Mouse (Mus musculus): ENCODE measurements around the gene Fam193b. TPM values are rescaled to one million over a fixed set of nuclear protein-coding genes. Genes with fewer than 3 reads are reported as not detected.
"Not testable (repeated sequence)": the region's sequence is repeated elsewhere in the genome, so short reads cannot be mapped to it uniquely, and the experiment has no call there.

Fam193b gene
- polyA plus RNA-seq, 1 experiment from 2014 or later, result 57.8 TPM

DNA sequence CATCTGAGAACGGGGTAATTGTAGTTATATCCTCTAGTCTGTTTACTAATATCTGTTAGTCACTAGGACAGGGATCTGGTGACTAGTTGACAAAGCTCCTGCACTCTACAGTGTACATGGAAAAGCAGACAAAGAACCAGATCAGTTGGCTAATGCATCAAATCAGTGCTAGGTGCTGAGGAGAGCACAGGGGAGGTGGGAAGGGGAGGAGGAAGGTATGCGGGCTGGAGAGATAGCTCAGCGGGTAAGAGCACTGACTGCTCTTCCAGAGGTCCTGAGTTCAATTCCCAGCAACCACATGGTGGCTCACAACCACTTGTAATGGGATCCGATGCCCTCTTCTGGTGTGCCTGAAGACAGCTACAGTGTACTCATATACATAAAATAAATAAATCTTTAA is 2.4 kb downstream of the Fam193b start:
- H3K27me3 ChIP-seq (ENCODE audit: poor library complexity, severe bottlenecking); H3K27ac ChIP-seq; H3K9me3 ChIP-seq; DNase-seq (ENCODE audit: extremely low spot score, low spot score); H3K4me3 ChIP-seq: not testable (repeated sequence)
- 94% methylated on average over 4 of the region's 4 CpGs for WGBS
- peaks cover 28% of the 10 kb centered on the region for H3K4me1 ChIP-seq
- peaks cover 57% of the 10 kb centered on the region for H3K36me3 ChIP-seq (replicated peaks)

DNA sequence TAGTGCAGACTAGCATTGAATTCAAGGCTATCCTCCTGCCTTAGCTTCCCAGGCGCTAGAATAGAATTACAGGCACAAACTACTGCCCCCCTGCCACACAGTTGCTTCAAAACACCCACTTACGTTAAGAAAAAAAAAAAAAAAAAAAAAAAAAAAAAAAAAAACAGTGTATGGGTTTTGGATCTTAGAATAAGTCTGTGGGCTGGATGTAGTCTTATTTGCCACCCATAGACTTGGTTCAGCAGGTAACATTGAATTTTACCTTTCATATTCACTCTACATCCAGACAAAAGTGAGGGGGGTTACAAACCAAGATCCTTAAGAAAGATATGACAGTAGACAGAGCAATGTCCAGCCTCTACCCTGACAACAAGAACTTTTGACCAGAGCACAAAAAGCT is 3.0 kb downstream of the Fam193b start:
- Histone ChIP-seq H3K36me3 (replicated peaks) (peaks cover 63% of the 10 kb centered on the region), H3K27me3 (ENCODE audit: poor library complexity, severe bottlenecking) (no peaks in the 10 kb centered on the region), H3K4me1 (peaks cover 28% of the 10 kb centered on the region), H3K27ac (no peak overlapping the region), H3K4me3 (no peak overlapping the region), H3K9me3 (no peaks in the 10 kb centered on the region)
- WGBS, result 85% methylated on average over 2 of the region's 2 CpGs
- no peak for DNase-seq (ENCODE audit: extremely low spot score, low spot score)

DNA sequence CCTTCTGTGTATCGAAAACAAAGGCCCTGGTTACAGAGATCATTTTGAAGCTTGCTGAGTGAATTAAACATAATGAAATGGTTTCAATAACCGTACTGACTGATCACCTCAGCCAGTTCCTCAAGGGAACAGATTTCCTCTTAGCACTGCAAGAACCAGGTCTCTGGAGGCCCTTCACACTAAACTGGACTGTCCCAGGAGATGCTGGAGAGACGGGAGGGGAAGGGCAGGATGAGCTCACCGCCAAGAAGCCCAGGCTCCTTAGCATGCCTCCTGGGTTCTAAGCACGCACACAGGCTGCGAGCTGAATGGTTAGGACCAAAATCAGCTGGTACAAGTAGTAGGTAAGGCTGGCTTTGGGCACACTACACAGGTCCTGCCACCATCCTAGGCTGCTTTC is 3.9 kb downstream of the Fam193b start:
- no peaks in the 10 kb centered on the region for H3K27me3 ChIP-seq (ENCODE audit: poor library complexity, severe bottlenecking)
- peaks cover 70% of the 10 kb centered on the region for H3K36me3 ChIP-seq (replicated peaks)
- H3K4me3 ChIP-seq, result no peak overlapping the region
- WGBS, result 94% methylated on average over 6 of the region's 6 CpGs
- peaks cover 23% of the 10 kb centered on the region for H3K4me1 ChIP-seq
- DNase-seq (ENCODE audit: extremely low spot score, low spot score), result no peak
- H3K27ac ChIP-seq, result no peak overlapping the region
- H3K9me3 ChIP-seq, result no peaks in the 10 kb centered on the region

DNA sequence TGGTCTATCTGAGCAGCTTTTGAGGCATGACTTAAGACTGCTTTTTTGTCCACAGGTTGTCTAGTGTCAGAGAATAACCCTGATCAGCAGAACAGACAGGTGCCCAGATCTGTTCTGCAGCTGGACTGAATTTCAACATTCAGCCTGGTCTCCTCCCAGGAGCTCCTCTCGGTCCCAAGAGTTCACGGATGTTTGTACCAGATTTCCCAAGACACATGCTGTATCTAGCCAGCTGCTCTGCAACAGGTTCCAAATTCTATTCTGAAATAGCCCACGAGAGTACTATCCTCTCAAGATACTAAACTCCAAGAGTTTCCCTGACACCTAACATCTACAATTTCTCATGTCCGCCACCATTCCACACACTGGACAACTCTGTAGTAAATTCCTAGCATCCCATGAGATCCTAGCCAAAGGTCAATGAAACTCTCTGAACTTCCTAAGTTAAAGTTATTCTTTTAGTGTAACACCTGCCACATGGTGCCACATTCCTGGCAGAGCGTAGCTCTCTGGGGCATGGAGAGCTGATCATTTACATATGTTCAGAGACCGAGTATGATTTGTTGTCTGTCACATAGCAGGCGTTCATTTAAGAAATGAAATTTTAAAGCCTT is 7.5 kb downstream of the Fam193b start:
- Histone ChIP-seq H3K4me3 (no peak overlapping the region), H3K4me1 (0 out of 2 replicates have a peak, but pooled peaks cover 2% of the 10 kb centered on the region), H3K36me3 (replicated peaks) (peaks cover 90% of the 10 kb centered on the region), H3K27me3 (ENCODE audit: poor library complexity, severe bottlenecking) (no peaks in the 10 kb centered on the region), H3K9me3 (no peaks in the 10 kb centered on the region), H3K27ac (no peak overlapping the region)
- WGBS, result 88% methylated on average over 7 of the region's 7 CpGs
- DNase-seq (ENCODE audit: extremely low spot score, low spot score), result no peak

DNA sequence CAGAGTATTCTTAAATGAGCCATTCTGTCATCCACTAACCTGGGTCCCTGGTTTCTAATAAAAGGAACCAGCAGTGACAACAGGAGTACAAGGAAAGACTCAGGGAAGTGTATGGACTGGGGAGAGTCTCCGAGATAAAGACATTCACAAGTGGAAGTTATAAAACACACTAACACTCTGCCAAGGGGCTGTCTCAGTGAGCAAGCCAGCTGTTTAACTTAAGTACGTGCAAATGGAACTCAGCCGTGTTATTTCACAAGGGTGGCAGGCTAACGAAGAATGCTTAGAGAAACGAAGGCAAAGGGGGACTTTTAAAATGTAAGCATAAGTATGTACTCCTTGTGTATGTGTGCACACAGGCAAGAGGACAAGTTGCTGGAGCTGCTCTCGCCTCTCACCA is 13.4 kb downstream of the Fam193b start:
- 90% methylated on average over 6 of the region's 6 CpGs for WGBS
- Histone ChIP-seq H3K36me3 (replicated peaks) (peaks cover 88% of the 10 kb centered on the region), H3K4me3 (no peak overlapping the region), H3K9me3 (no peaks in the 10 kb centered on the region), H3K27me3 (ENCODE audit: poor library complexity, severe bottlenecking) (no peaks in the 10 kb centered on the region), H3K4me1 (no peaks in the 10 kb centered on the region), H3K27ac (no peak overlapping the region)
- no peak for DNase-seq (ENCODE audit: extremely low spot score, low spot score)

DNA sequence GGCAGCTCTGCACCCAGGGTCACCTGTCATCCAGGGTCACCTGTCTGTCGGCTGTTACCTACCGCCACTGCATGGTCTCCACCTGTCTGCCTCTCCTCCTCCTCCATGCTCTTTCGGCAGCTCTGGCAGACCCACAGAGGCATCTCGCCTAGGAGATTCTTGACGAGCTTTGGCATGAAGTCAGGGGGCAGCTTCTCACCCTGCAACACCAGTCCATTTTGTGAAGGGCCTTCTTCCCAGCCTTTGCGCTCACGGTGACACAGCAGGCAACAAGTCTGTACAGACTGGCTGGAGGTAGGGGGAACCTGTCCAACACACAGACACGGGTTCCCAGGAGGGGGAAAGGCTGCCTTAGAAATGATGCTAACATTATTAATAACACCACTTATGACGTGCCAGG is 15.0 kb downstream of the Fam193b start:
- Histone ChIP-seq H3K9me3 (no peaks in the 10 kb centered on the region), H3K4me3 (no peak overlapping the region), H3K27ac (no peak overlapping the region), H3K36me3 (replicated peaks) (peaks cover 87% of the 10 kb centered on the region), H3K4me1 (no peaks in the 10 kb centered on the region), H3K27me3 (ENCODE audit: poor library complexity, severe bottlenecking) (no peaks in the 10 kb centered on the region)
- 94% methylated on average over 9 of the region's 9 CpGs for WGBS
- no peak for DNase-seq (ENCODE audit: extremely low spot score, low spot score)

DNA sequence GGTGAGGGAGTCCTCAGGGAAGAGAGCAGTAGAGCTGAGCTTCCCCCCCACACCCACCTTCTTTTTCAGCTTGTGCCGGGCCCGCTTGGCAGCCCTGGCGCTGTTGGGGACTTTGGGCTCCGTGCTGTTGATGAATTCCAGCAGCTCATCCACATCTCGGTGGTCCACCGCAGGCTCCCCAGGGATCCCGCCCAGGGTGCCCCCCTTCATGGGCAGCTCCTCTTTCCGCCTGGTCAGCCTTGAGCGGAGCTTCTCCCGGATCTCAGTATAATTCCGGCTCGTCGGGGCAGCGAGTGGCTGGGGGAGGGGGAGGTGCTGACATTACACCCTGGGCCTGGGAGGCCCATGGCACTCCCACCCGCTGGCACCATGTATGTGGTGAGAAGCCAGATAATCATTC is 21.9 kb downstream of the Fam193b start:
- WGBS, result 91% methylated on average over 15 of the region's 15 CpGs
- Histone ChIP-seq H3K36me3 (replicated peaks) (peaks cover 99% of the 10 kb centered on the region), H3K4me3 (no peak overlapping the region)

DNA sequence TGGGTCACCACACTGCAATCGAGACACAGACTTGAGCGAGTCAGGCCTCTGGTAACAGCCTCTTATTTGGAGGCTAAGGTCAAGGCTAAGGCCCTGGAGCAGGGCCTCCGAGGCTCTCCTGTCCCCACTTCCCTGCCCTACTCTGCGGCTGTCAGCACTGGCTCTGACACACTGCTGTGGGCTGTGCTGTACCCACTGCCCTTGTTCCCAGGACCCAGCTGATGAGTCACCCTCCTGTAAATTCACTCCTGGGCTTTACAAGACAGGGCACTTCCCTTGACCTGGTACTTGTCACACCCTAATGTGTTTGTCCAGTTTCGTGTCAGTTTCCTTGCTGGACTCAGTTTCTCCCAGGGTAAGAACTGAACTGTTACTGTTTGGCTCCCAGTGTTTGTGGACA is 22.5 kb downstream of the Fam193b start:
- DNase-seq (ENCODE audit: extremely low spot score, low spot score), result no peak
- WGBS, result 94% methylated on average over 5 of the region's 5 CpGs
- no peak overlapping the region for H3K4me3 ChIP-seq
- no peaks in the 10 kb centered on the region for H3K9me3 ChIP-seq
- H3K4me1 ChIP-seq, result no peaks in the 10 kb centered on the region
- no peaks in the 10 kb centered on the region for H3K27me3 ChIP-seq (ENCODE audit: poor library complexity, severe bottlenecking)
- H3K27ac ChIP-seq, result no peak overlapping the region
- peaks cover 99% of the 10 kb centered on the region for H3K36me3 ChIP-seq (replicated peaks)

More for the DNA sequence above, 21.9 kb downstream of the Fam193b start:
- Histone ChIP-seq H3K9me3 (no peaks in the 10 kb centered on the region), H3K27ac (no peak overlapping the region), H3K27me3 (ENCODE audit: poor library complexity, severe bottlenecking) (no peaks in the 10 kb centered on the region), H3K4me1 (no peaks in the 10 kb centered on the region)
- no peak for DNase-seq (ENCODE audit: extremely low spot score, low spot score)

DNA sequence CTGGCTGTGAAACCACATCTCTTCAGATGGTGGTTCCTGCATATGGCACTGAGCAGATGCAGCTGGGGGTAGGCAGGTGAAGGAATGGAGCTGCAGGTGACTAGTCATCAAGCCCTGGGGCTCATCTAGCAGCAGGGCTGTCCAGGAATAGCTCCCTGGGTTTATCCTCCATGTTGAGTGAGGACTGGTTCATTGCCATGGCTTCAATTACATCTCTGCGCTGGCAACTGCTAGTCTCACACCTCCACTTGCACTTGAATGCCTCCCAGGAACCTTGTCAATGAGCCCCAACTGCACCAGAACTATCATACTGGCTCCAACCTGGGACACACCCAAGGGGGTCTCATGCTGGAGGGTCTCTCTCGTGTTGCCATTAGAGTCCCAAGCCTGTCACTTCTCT is 23.0 kb downstream of the Fam193b start:
- 92% methylated on average over 2 of the region's 2 CpGs for WGBS
- Histone ChIP-seq H3K27me3 (ENCODE audit: poor library complexity, severe bottlenecking) (no peaks in the 10 kb centered on the region), H3K4me3 (no peak overlapping the region), H3K4me1 (no peaks in the 10 kb centered on the region), H3K9me3 (no peaks in the 10 kb centered on the region), H3K27ac (no peak overlapping the region), H3K36me3 (replicated peaks) (peaks cover 99% of the 10 kb centered on the region)
- DNase-seq (ENCODE audit: extremely low spot score, low spot score), result no peak

DNA sequence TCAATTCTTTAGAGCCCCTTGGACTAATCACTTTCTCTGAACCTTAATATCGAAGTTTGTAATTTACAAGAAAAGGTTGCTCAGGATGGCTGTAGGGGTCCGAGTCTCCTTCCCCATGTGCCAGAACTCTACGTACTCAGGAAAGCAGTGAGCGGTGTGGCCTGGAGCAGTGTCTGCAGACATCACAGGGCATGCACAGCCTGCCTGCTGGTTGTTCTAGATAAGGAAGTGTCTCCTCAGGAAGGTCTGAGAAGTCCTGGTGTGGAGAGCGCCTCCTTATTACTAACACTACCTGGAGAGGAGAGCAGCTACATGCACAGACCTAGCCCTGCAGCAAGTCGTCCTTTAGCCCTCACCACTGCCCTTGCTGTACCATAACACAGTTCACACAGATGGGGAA is 26.1 kb downstream of the Fam193b start:
- no peaks in the 10 kb centered on the region for H3K4me1 ChIP-seq
- no peak for DNase-seq (ENCODE audit: extremely low spot score, low spot score)
- H3K36me3 ChIP-seq (replicated peaks), result peaks cover 100% of the 10 kb centered on the region
- H3K4me3 ChIP-seq, result no peak overlapping the region
- H3K27me3 ChIP-seq (ENCODE audit: poor library complexity, severe bottlenecking), result no peaks in the 10 kb centered on the region
- H3K9me3 ChIP-seq, result no peaks in the 10 kb centered on the region
- no peak overlapping the region for H3K27ac ChIP-seq
- 90% methylated on average over 6 of the region's 6 CpGs for WGBS

DNA sequence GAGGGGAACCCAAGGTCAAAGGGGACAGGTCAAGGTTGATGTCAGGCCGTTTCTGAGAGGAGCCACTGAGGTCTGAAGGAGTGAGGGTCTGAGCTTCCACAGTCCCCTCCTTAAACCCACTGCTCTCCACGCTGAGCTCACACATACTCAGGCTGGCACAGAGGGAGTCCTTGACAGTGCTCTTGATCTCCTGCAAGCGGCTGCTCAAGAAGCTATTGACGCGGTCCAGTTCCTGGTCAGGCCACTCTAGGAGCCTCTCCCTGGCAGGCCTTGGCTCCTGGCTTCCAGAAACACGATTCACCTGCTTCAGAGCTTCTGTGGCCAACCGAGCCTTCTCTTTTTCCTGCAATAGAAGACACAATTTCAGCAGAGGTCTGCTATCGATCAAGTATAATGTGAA is 27.5 kb downstream of the Fam193b start:
- 92% methylated on average over 8 of the region's 8 CpGs for WGBS
- no peak overlapping the region for H3K27ac ChIP-seq
- H3K36me3 ChIP-seq (replicated peaks), result peaks cover 100% of the 10 kb centered on the region
- no peaks in the 10 kb centered on the region for H3K4me1 ChIP-seq
- no peaks in the 10 kb centered on the region for H3K9me3 ChIP-seq
- H3K4me3 ChIP-seq, result no peak overlapping the region
- H3K27me3 ChIP-seq (ENCODE audit: poor library complexity, severe bottlenecking), result no peaks in the 10 kb centered on the region
- no peak for DNase-seq (ENCODE audit: extremely low spot score, low spot score)

DNA sequence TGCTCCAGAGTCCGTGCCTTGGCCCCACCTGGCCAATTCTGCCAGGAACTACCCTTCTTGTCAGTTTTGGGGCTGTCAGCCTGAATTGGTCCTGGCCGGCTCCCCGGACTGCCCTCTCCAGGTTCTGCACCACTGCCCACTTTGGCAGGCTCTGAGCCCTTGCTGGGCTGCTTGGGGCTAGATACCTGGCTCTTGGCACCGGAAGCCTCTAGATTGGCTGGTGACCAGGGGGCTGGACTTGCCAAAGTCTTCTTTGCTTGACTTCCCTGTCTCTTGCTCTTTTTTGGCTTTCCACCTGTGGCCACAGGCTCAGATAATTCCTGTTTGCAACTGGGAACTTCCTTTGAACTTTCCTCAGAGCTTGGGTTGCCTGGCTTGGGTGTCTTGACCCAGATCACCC is 28.0 kb downstream of the Fam193b start:
- no peaks in the 10 kb centered on the region for H3K27me3 ChIP-seq (ENCODE audit: poor library complexity, severe bottlenecking)
- H3K9me3 ChIP-seq, result no peaks in the 10 kb centered on the region
- H3K4me1 ChIP-seq, result no peaks in the 10 kb centered on the region
- peaks cover 100% of the 10 kb centered on the region for H3K36me3 ChIP-seq (replicated peaks)
- no peak overlapping the region for H3K4me3 ChIP-seq
- H3K27ac ChIP-seq, result no peak overlapping the region
- WGBS, result 92% methylated on average over 4 of the region's 4 CpGs
- no peak for DNase-seq (ENCODE audit: extremely low spot score, low spot score)

DNA sequence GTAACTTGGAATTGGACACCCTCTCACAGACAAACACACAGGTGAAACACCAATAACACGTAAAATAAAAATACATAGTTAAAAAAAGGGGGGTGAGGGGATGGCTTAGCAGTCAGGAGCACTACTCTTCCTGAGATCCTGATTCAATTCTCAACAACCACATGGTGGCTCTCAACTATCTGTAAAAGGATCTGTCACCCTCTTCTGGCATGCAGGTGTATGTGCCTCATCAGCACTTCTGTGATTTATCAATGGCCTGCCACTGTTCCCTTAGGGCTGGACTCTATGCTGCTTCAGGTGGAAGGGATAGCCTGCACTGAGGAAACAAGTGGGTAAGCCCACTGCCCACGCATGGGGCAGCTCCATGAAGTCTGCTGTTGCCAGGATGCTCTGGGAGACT is 30.0 kb downstream of the Fam193b start:
- Histone ChIP-seq H3K36me3 (replicated peaks) (peaks cover 86% of the 10 kb centered on the region), H3K27ac (no peak overlapping the region), H3K9me3 (no peaks in the 10 kb centered on the region), H3K4me3 (no peak overlapping the region), H3K27me3 (ENCODE audit: poor library complexity, severe bottlenecking) (no peaks in the 10 kb centered on the region), H3K4me1 (peaks cover 9% of the 10 kb centered on the region)
- no peak for DNase-seq (ENCODE audit: extremely low spot score, low spot score)
- whole genome bisulfite sequencing, result 89% methylated on average over 2 of the region's 2 CpGs

Data from forebrain, embryonic 10.5 days (tissue).